21 mouse cellular contexts compared by ENCODE assay signal in genomic region chr6:86991041-86991440, GRCm38 (mm10). TPM values are rescaled to one million over a fixed set of nuclear protein-coding genes. Genes with fewer than 3 reads are reported as not detected.
A peak's percentile ranks its signal among the peaks of the same experiment; 100 is the strongest.
DNase-seq lines count a peak whose midpoint lies in the region; ATAC-seq and TF ChIP-seq lines count a peak whose summit lies in the region.
"Had no signal": no experiment of that assay in that cellular context is flagged by ENCODE, and none has a peak within 500 bp of the region (broad histone marks: within the 10 kb centered on the region; RNA-seq: fewer than 3 reads in every experiment).

No protein-coding gene starts in this region.

- TF ChIP-seq POLR2A in heart, adult 2 months (IDR thresholded peaks at IDR 0.05; ENCODE audit: insufficient read depth, low read depth, low read length), result no peak

- 53% methylated on average over 3 of the region's 3 CpGs for WGBS in heart, adult 2 months
- WGBS in heart, embryonic 12.5 days, result 31% methylated on average over 3 of the region's 3 CpGs

- peak overlapping the region; percentile 61 for H3K27ac ChIP-seq in heart, adult 2 months
- peak overlapping the region; percentile 90 for H3K27ac ChIP-seq in heart, embryonic 12.5 days (ENCODE audit: poor library complexity, severe bottlenecking)
- H3K27ac ChIP-seq: embryonic facial prominence, embryonic 12.5 days; gastrocnemius, adult 2 months; hindbrain, embryonic 12.5 days; liver, embryonic 12.5 days; midbrain, embryonic 15.5 days; neural tube, embryonic 15.5 days had no signal

- H3K27me3 ChIP-seq in heart, adult 2 months (ENCODE audit: control insufficient read depth, insufficient read depth, low read length), result no peaks in the 10 kb centered on the region
- no peaks in the 10 kb centered on the region for H3K27me3 ChIP-seq in heart, embryonic 12.5 days (replicated peaks)
- H3K27me3 ChIP-seq: embryonic facial prominence, embryonic 12.5 days; hindbrain, embryonic 12.5 days; liver, embryonic 12.5 days; midbrain, embryonic 15.5 days; neural tube, embryonic 15.5 days had no signal

- no peak for TF ChIP-seq CTCF in heart, adult 2 months (IDR thresholded peaks at IDR 0.05)

- no peaks in the 10 kb centered on the region for H3K9me3 ChIP-seq in heart, embryonic 12.5 days (replicated peaks)
- H3K9me3 ChIP-seq: embryonic facial prominence, embryonic 12.5 days; hindbrain, embryonic 12.5 days; liver, embryonic 12.5 days; midbrain, embryonic 15.5 days; neural tube, embryonic 15.5 days had no signal

- peak in 1 of 2 experiments; percentile 31 for DNase-seq in heart, adult 2 months
- DNase-seq in heart, postnatal 4 days, result peak; percentile 56
- DNase-seq in lung, postnatal 14 days, result peak; percentile 29
- no peak for DNase-seq in adipocyte (ENCODE audit: low spot score)
- DNase-seq in left cerebral cortex, postnatal 14 days (ENCODE audit: low spot score in 2 of 2), result no peak
- no peak for DNase-seq in layer of hippocampus, adult 18-20 months (ENCODE audit: low spot score in 2 of 2)
- DNase-seq: adrenal gland, adult 8-10 months; cerebellum, adult 9-10 months; forebrain, postnatal 0 days; gastrocnemius, adult 2 months; kidney, adult 8-10 months; kidney, postnatal 14 days; spleen, adult 18-20 months; thymus, postnatal 36 days had no signal

- H3K4me1 ChIP-seq in heart, adult 2 months (ENCODE audit: control insufficient read depth, insufficient read depth, low read length), result peaks cover 1% of the 10 kb centered on the region; the same call in 1 of the 2 replicates
- peaks cover 58% of the 10 kb centered on the region for H3K4me1 ChIP-seq in heart, embryonic 12.5 days (replicated peaks)
- H3K4me1 ChIP-seq: embryonic facial prominence, embryonic 12.5 days; hindbrain, embryonic 12.5 days; midbrain, embryonic 15.5 days had no signal

- TF ChIP-seq EP300 in heart, adult 2 months (IDR thresholded peaks at IDR 0.05; ENCODE audit: insufficient read depth, low read depth, low read length), result no peak

- no peak overlapping the region for H3K4me3 ChIP-seq in heart, adult 2 months
- no peak overlapping the region for H3K4me3 ChIP-seq in heart, embryonic 12.5 days
- H3K4me3 ChIP-seq: embryonic facial prominence, embryonic 12.5 days; gastrocnemius, adult 2 months; hindbrain, embryonic 12.5 days; liver, embryonic 12.5 days; midbrain, embryonic 15.5 days; neural tube, embryonic 15.5 days had no signal

- H3K79me2 ChIP-seq in heart, adult 2 months (replicated peaks; ENCODE audit: control insufficient read depth, insufficient read depth, low read length), result no peaks in the 10 kb centered on the region

- H3K36me3 ChIP-seq in heart, adult 2 months (ENCODE audit: control insufficient read depth, insufficient read depth, low read length), result peaks cover 6% of the 10 kb centered on the region
- peaks cover 7% of the 10 kb centered on the region for H3K36me3 ChIP-seq in heart, embryonic 12.5 days

- ATAC-seq in heart, embryonic 12.5 days (ENCODE audit: insufficient number of reproducible peaks, low FRiP score), result peak; percentile 85
- ATAC-seq: forebrain, postnatal 0 days; inflammation-experienced regulatory T-cells, adult 6 months; liver, embryonic 12.5 days; midbrain, embryonic 15.5 days had no signal

- H3K9ac ChIP-seq in heart, adult 2 months (ENCODE audit: low read depth, low read length), result no peak overlapping the region
- no peak overlapping the region for H3K9ac ChIP-seq in heart, embryonic 12.5 days
- H3K9ac ChIP-seq: embryonic facial prominence, embryonic 12.5 days; forebrain, postnatal 0 days; hindbrain, embryonic 12.5 days; liver, embryonic 12.5 days; midbrain, embryonic 15.5 days; neural tube, embryonic 15.5 days had no signal

- intact Hi-C loops in heart, adult 2 months (cut with DNase I), result no loop called here
- intact Hi-C loops in left cerebral cortex, postnatal 14 days (cut with DNase I), result no loop called here

- peak overlapping the region; percentile 38 for H3K4me2 ChIP-seq in heart, embryonic 12.5 days
- H3K4me2 ChIP-seq: embryonic facial prominence, embryonic 12.5 days; hindbrain, embryonic 12.5 days; liver, embryonic 12.5 days; midbrain, embryonic 15.5 days; neural tube, embryonic 15.5 days had no signal

RNA-seq across cellular contexts. Expression of gene Nfu1, which starts 18.0 kb away (rescaled TPM):
- 10 to 100 TPM; 67.6 to 72.3 TPM for total RNA-seq in heart, adult 2 months (2021)
- 200 and 213 TPM in 2 replicates for polyA plus RNA-seq in heart, adult 2 months (2012; rRNA removed)
- polyA plus RNA-seq in heart, embryonic 12.5 days (2016; fragmentation: Nextera tagmentation; extraction: Ambion mirVana), result 97.7 and 101 TPM in 2 replicates
- total RNA-seq in heart, postnatal 4 days (2021), result 10 to 100 TPM; 73.1 to 79.3 TPM
- total RNA-seq in left cerebral cortex, postnatal 14 days (2021), result 10 to 100 TPM; 58.5 to 61.5 TPM
- total RNA-seq in layer of hippocampus, adult 18-20 months (2021), result 10 to 100 TPM; 58.4 to 61.1 TPM

RNA-seq across cellular contexts. Expression of gene Gfpt1, which starts 51.6 kb away (rescaled TPM):
- total RNA-seq in heart, adult 2 months (2021), result 10 to 100 TPM; 16.1 to 17.5 TPM
- polyA plus RNA-seq in heart, adult 2 months (2012; rRNA removed), result 6.1 and 13.0 TPM in 2 replicates
- 17.7 and 19.3 TPM in 2 replicates for polyA plus RNA-seq in heart, embryonic 12.5 days (2016; fragmentation: Nextera tagmentation; extraction: Ambion mirVana)
- total RNA-seq in heart, postnatal 4 days (2021), result 10 to 100 TPM; 21.6 to 22.9 TPM
- total RNA-seq in left cerebral cortex, postnatal 14 days (2021), result 10 to 100 TPM; 56.3 to 57.5 TPM
- 10 to 100 TPM; 48.6 to 52.0 TPM for total RNA-seq in layer of hippocampus, adult 18-20 months (2021)

Comparison
In these comparisons a context has a peak if more than half of its experiments do, and no peak if none do; other contexts are left out.
1. DNase-seq: peak in heart, postnatal 4 days (single experiment) and lung, postnatal 14 days (single experiment); none in adipocyte (single experiment), left cerebral cortex, postnatal 14 days (0 of 2) and layer of hippocampus, adult 18-20 months (0 of 2).